Mouse (Mus musculus) liver, embryonic 14.5 days (tissue): ENCODE data around the gene Vat1.

Experiments
- CTCF ChIP-seq: IDR thresholded peaks from 2 replicates; pipeline ENCODE4 v1.5.1; 2016; ENCODE audit warnings: antibody characterized with exemption, low read depth, control low read depth
- EP300 ChIP-seq: IDR thresholded peaks from 2 replicates; pipeline ENCODE4 v1.6.1; 2016; ENCODE audit warnings: antibody characterized with exemption, low read depth

GRCm38 (mm10) chr11:101506269-101506780 lies 40.3 kb upstream of the Vat1 start:
- TF ChIP-seq CTCF = no peak
- no peak for TF ChIP-seq EP300
